Mouse (Mus musculus) erythroblast, adult 5-6 weeks (primary cell): Measurements from ENCODE around the gene Pet100. TPM values are rescaled to one million over a fixed set of nuclear protein-coding genes. Genes with fewer than 3 reads are reported as not detected.
A peak's percentile ranks its signal among the peaks of the same experiment; 100 is the strongest.

Experiments used
- ATAC-seq: replicated peaks from 2 replicates; pipeline ENCODE4 v1.8.0; 2016; ENCODE audit warnings: moderate number of reproducible peaks, mild to moderate bottlenecking, moderate TSS enrichment, inconsistent platforms; ENCODE audit not compliant: poor library complexity, low FRiP score, severe bottlenecking
- total RNA-seq, 2 experiments: library from RNA; stranded (forward) in 1 of 2; stranded (reverse) in 1 of 2; fragments of 150-400 nt in 1 of 2; fragments of 200-764, 138-1000 nt in 1 of 2; gene quantifications; 2 replicates each; pipeline versions ENCODE4 v1.2.3 to v1.2.4; 2015 to 2017; ENCODE audit warnings: low replicate concordance in 2 of 2

Pet100 gene
- total RNA-seq, 2 experiments from 2014 or later = 57.1 to 125 TPM

DNA sequence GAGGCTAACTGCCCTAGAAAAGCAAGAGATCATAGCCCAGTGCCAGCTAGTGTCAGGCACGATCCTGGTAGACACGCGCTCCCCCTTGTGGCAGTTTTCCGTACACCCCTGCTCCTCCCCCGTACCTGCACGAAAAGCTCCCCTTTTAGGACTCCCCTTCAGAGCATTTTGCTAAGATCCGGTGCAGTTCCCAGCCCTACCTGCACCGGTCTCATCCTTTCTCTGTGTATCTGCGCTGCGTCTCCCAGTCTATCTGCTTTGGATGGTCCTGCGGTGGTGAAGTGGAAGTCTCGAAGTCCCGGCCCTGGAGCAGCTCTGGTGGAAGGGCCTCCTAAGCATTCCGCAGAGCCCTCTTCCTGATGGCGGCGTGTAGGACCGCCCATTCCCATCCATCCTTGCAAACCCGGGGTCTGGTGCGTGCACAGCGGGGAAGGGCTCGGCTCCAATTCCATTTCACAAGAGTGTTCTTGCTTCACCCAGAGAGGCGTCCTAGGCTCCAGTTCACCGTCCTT lies 50.7 kb downstream of the Pet100 start, which contains the start of gene Fcor:
Gene Fcor (minus strand): TSS at position 383 of the 512 bp plus-strand sequence.
- peak; percentile 61 for ATAC-seq

DNA sequence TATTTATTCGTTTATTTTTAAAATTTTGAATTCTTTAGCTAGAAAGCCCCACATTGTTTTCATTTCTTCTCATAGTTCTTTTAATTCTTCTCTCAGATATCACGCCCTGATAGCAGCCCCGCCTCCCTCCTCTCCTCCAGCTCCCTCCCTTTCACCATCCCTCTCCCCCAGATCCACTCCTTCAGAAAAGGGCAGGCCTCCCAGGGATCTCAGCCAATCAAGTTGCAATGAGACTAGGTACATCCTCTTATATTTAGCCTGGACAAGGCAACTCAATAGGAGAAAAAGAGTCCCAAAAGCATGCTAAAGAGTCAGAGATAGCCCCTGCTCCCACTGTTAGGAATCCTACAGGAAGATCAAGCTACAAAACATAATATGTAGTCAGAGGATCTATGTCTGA lies 53.3 kb downstream of the Pet100 start:
- no peak for ATAC-seq

Other genes starting within 250 kb of the Pet100 start
- gene Arhgef18, start 228.5 kb upstream of the Pet100 start, total RNA-seq (2015; ENCODE audit: low replicate concordance) = 5.0 and 7.3 TPM in 2 replicates
- 7.0 and 7.7 TPM in 2 replicates for gene Arhgef18, start 228.5 kb upstream of the Pet100 start, total RNA-seq (2017; ENCODE audit: low replicate concordance)
- 9.2 TPM in 1 of 2 replicates, not detected in the other for gene Pex11g, start 153.9 kb upstream of the Pet100 start, total RNA-seq (2015; ENCODE audit: low replicate concordance)
- gene Pex11g, start 153.9 kb upstream of the Pet100 start, total RNA-seq (2017; ENCODE audit: low replicate concordance) = 0.09 and 0.28 TPM in 2 replicates
- gene Tex45, start 150.7 kb upstream of the Pet100 start, total RNA-seq (2015; ENCODE audit: low replicate concordance) = not detected in 2 replicates
- gene Tex45, start 150.7 kb upstream of the Pet100 start, total RNA-seq (2017; ENCODE audit: low replicate concordance) = not detected in 2 replicates
- gene Zfp358, start 128.4 kb upstream of the Pet100 start, total RNA-seq (2015; ENCODE audit: low replicate concordance) = 2.1 and 3.8 TPM in 2 replicates
- gene Zfp358, start 128.4 kb upstream of the Pet100 start, total RNA-seq (2017; ENCODE audit: low replicate concordance) = 0.17 and 1.1 TPM in 2 replicates
- gene Mcoln1, start 121.1 kb upstream of the Pet100 start, total RNA-seq (2015; ENCODE audit: low replicate concordance) = 20.2 and 33.6 TPM in 2 replicates
- 32.5 and 75.4 TPM in 2 replicates for gene Mcoln1, start 121.1 kb upstream of the Pet100 start, total RNA-seq (2017; ENCODE audit: low replicate concordance)
- gene Pnpla6, start 106.2 kb upstream of the Pet100 start, total RNA-seq (2015; ENCODE audit: low replicate concordance) = 40.9 and 43.5 TPM in 2 replicates
- 61.4 and 77.4 TPM in 2 replicates for gene Pnpla6, start 106.2 kb upstream of the Pet100 start, total RNA-seq (2017; ENCODE audit: low replicate concordance)
- gene C330021F23Rik, start 53.6 kb upstream of the Pet100 start, total RNA-seq (2015; ENCODE audit: low replicate concordance) = not detected in 2 replicates
- gene C330021F23Rik, start 53.6 kb upstream of the Pet100 start, total RNA-seq (2017; ENCODE audit: low replicate concordance) = not detected in 2 replicates
- gene Camsap3, start 34.3 kb upstream of the Pet100 start, total RNA-seq (2015; ENCODE audit: low replicate concordance) = not detected in 2 replicates
- gene Camsap3, start 34.3 kb upstream of the Pet100 start, total RNA-seq (2017; ENCODE audit: low replicate concordance) = 0.28 TPM in 1 of 2 replicates, not detected in the other
- 4.4 and 5.4 TPM in 2 replicates for gene Xab2, start 232 bp upstream of the Pet100 start, total RNA-seq (2015; ENCODE audit: low replicate concordance)
- 11.0 and 16.0 TPM in 2 replicates for gene Xab2, start 232 bp upstream of the Pet100 start, total RNA-seq (2017; ENCODE audit: low replicate concordance)
- not detected in 2 replicates for gene Pcp2, start 4.0 kb downstream of the Pet100 start, total RNA-seq (2015; ENCODE audit: low replicate concordance)
- gene Pcp2, start 4.0 kb downstream of the Pet100 start, total RNA-seq (2017; ENCODE audit: low replicate concordance) = not detected in 2 replicates
- gene Stxbp2, start 9.4 kb downstream of the Pet100 start, total RNA-seq (2015; ENCODE audit: low replicate concordance) = 44.7 and 49.2 TPM in 2 replicates
- gene Stxbp2, start 9.4 kb downstream of the Pet100 start, total RNA-seq (2017; ENCODE audit: low replicate concordance) = 43.8 and 74.6 TPM in 2 replicates
- not detected in 2 replicates for gene Retn, start 34.2 kb downstream of the Pet100 start, total RNA-seq (2015; ENCODE audit: low replicate concordance)
- not detected in 2 replicates for gene Retn, start 34.2 kb downstream of the Pet100 start, total RNA-seq (2017; ENCODE audit: low replicate concordance)
- 64.0 and 64.8 TPM in 2 replicates for gene Mcemp1, start 44.2 kb downstream of the Pet100 start, total RNA-seq (2015; ENCODE audit: low replicate concordance)
- 29.6 and 32.8 TPM in 2 replicates for gene Mcemp1, start 44.2 kb downstream of the Pet100 start, total RNA-seq (2017; ENCODE audit: low replicate concordance)
- 4.4 TPM in 1 of 2 replicates, not detected in the other for gene Fcor, start 50.8 kb downstream of the Pet100 start, total RNA-seq (2015; ENCODE audit: low replicate concordance)
- gene Fcor, start 50.8 kb downstream of the Pet100 start, total RNA-seq (2017; ENCODE audit: low replicate concordance) = 2.8 and 5.6 TPM in 2 replicates
- gene Trappc5, start 54.8 kb downstream of the Pet100 start, total RNA-seq (2015; ENCODE audit: low replicate concordance) = 1.9 and 3.5 TPM in 2 replicates
- 7.0 and 8.3 TPM in 2 replicates for gene Trappc5, start 54.8 kb downstream of the Pet100 start, total RNA-seq (2017; ENCODE audit: low replicate concordance)
- not detected in 2 replicates for gene Fcer2a, start 72.6 kb downstream of the Pet100 start, total RNA-seq (2015; ENCODE audit: low replicate concordance)
- gene Fcer2a, start 72.6 kb downstream of the Pet100 start, total RNA-seq (2017; ENCODE audit: low replicate concordance) = not detected in 2 replicates
- not detected in 2 replicates for gene Clec4g, start 99.1 kb downstream of the Pet100 start, total RNA-seq (2015; ENCODE audit: low replicate concordance)
- not detected in 2 replicates for gene Clec4g, start 99.1 kb downstream of the Pet100 start, total RNA-seq (2017; ENCODE audit: low replicate concordance)
- 0.77 and 5.2 TPM in 2 replicates for gene Cd209a, start 127.4 kb downstream of the Pet100 start, total RNA-seq (2015; ENCODE audit: low replicate concordance)
- 2.6 and 3.8 TPM in 2 replicates for gene Cd209a, start 127.4 kb downstream of the Pet100 start, total RNA-seq (2017; ENCODE audit: low replicate concordance)
- gene Cd209e, start 232.8 kb downstream of the Pet100 start, total RNA-seq (2015; ENCODE audit: low replicate concordance) = not detected in 2 replicates
- not detected in 2 replicates for gene Cd209e, start 232.8 kb downstream of the Pet100 start, total RNA-seq (2017; ENCODE audit: low replicate concordance)